Mouse (Mus musculus): ENCODE measurements around the gene Gm17349.

GRCm38 (mm10) chr15:99731167-99731566 is 25.9 kb upstream of the Gm17349 start:
- TF ChIP-seq CTCF (IDR thresholded peaks at IDR 0.05; ENCODE audit: low read depth, low read length) (no peak), POLR2A (IDR thresholded peaks at IDR 0.05; ENCODE audit: extremely low read depth, insufficient read depth, low read length) (no peak)

All from liver, adult 2 months (tissue).